Mouse (Mus musculus): ENCODE results near the gene Ppp1r16b. TPM values are rescaled to one million over a fixed set of nuclear protein-coding genes. Genes with fewer than 3 reads are reported as not detected.

Gene Ppp1r16b
- polyA plus RNA-seq, 1 experiment from 2014 or later: 4.1 TPM

- 75% methylated on average over 5 of the region's 5 CpGs for WGBS
- ATAC-seq (ENCODE audit: insufficient number of reproducible peaks, low FRiP score, low TSS enrichment, low read depth): no peak
- H3K9ac ChIP-seq: no peak overlapping the region
Measured at GRCm38 (mm10) chr2:158717551-158718418, 52.6 kb downstream of the Ppp1r16b start.

DNA sequence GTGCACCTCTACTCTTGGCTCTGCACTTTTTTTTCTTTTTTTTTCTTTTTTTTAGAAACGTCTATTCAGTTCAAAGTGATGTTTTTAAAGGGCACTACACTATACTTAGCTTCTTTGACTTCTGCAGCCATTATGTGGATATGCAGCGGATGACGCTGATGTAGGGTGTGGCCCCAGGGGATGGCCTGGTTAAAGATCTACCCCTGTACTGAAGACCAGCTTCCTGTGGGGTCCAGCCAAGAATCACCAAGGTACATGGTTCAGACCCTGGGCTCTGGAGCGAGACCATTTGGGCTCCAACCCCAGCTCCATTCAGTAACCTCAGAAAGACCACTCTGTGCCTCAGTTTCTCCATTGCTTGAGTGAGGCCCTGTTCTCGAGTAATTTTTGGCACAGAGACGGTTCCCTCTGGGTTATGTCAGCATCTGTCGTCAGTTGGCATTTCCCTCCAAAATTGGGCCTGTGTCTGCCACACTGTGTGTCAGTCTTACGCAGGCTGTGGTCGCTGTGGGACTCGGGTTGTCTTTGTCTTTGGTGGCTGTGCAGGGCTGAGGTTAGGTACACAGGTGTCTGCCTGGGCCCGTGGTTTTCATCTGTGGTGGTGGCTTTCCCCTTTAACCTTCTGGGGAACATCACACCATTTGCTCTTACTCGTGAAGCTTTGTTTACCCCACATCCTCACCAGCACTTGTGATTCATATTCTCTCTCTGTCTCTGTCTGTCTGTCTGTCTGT is 53.8 kb downstream of the Ppp1r16b start:
- no peaks in the 10 kb centered on the region for H3K36me3 ChIP-seq
- H3K27ac ChIP-seq: no peak overlapping the region
- H3K9me3 ChIP-seq: no peaks in the 10 kb centered on the region
- H3K4me1 ChIP-seq: no peaks in the 10 kb centered on the region
- 82% methylated on average over 12 of the region's 12 CpGs for WGBS
- no peak for ATAC-seq (ENCODE audit: insufficient number of reproducible peaks, low FRiP score, low TSS enrichment, low read depth)
- H3K4me3 ChIP-seq: no peak overlapping the region
- H3K27me3 ChIP-seq: 0 out of 2 replicates have a peak, but pooled peaks cover 7% of the 10 kb centered on the region
- H3K9ac ChIP-seq: no peak overlapping the region
- H3K4me2 ChIP-seq: no peak overlapping the region

More at GRCm38 (mm10) chr2:158717551-158718418, 52.6 kb downstream of the Ppp1r16b start:
- no peak overlapping the region for H3K27ac ChIP-seq
- no peak overlapping the region for H3K4me2 ChIP-seq
- no peaks in the 10 kb centered on the region for H3K4me1 ChIP-seq
- H3K27me3 ChIP-seq: 0 out of 2 replicates have a peak, but pooled peaks cover 7% of the 10 kb centered on the region
- H3K36me3 ChIP-seq: no peaks in the 10 kb centered on the region
- H3K4me3 ChIP-seq: no peak overlapping the region
- no peaks in the 10 kb centered on the region for H3K9me3 ChIP-seq

DNA sequence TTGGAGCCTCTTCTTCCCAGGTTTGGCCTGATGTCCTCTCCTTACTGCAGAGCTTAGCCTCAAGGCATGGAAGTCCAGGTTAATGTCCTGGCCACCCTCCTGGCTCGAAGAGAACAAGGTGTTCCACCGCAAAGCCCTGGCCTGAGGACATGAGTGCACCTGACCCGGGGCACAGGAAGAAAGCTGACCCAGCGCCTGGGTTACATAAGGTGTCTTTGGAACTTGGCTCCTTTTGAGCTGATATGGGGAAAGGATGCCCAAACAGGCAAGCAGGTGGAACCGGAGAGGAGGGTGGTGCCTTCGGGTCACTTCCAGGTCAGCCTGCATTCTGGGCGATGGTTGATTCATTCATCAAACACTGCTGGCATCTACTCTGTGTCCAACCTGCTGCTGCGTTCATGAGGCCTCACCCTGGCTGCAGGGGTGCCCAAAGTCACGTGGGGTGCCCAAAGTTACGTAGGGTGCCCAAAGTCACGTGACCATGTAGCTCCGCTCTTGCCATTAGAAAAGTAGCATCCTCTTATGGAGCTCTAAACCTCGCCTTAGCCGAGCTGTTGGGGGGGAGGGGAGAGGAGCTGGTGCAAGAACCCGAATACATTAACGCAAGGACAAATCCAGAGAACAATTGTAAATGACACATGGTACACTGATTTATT is 55.6 kb downstream of the Ppp1r16b start:
- H3K4me1 ChIP-seq: no peaks in the 10 kb centered on the region
- no peak overlapping the region for H3K4me2 ChIP-seq
- H3K27me3 ChIP-seq: 0 out of 2 replicates have a peak, but pooled peaks cover 7% of the 10 kb centered on the region
- no peak overlapping the region for H3K27ac ChIP-seq
- no peak overlapping the region for H3K4me3 ChIP-seq
- 76% methylated on average over 16 of the region's 16 CpGs for WGBS
- H3K9ac ChIP-seq: no peak overlapping the region
- H3K9me3 ChIP-seq: no peaks in the 10 kb centered on the region
- H3K36me3 ChIP-seq: no peaks in the 10 kb centered on the region
- no peak for ATAC-seq (ENCODE audit: insufficient number of reproducible peaks, low FRiP score, low TSS enrichment, low read depth)

- no peak for ATAC-seq (ENCODE audit: insufficient number of reproducible peaks, low FRiP score, low TSS enrichment, low read depth)
- WGBS: 50% methylated on average over 3 of the region's 3 CpGs
- Histone ChIP-seq H3K9ac (no peak overlapping the region), H3K4me2 (no peak overlapping the region), H3K27me3 (0 out of 2 replicates have a peak, but pooled peaks cover 7% of the 10 kb centered on the region), H3K27ac (no peak overlapping the region), H3K36me3 (no peaks in the 10 kb centered on the region), H3K9me3 (no peaks in the 10 kb centered on the region), H3K4me1 (no peaks in the 10 kb centered on the region), H3K4me3 (no peak overlapping the region)
Measured at GRCm38 (mm10) chr2:158721481-158721880, 56.3 kb downstream of the Ppp1r16b start.

- no peak overlapping the region for H3K4me3 ChIP-seq
- H3K9ac ChIP-seq: no peak overlapping the region
- H3K4me2 ChIP-seq: no peak overlapping the region
- no peaks in the 10 kb centered on the region for H3K36me3 ChIP-seq
- H3K4me1 ChIP-seq: no peaks in the 10 kb centered on the region
- 0 out of 2 replicates have a peak, but pooled peaks cover 7% of the 10 kb centered on the region for H3K27me3 ChIP-seq
- WGBS: 88% methylated on average over 4 of the region's 4 CpGs
- no peak overlapping the region for H3K27ac ChIP-seq
- no peaks in the 10 kb centered on the region for H3K9me3 ChIP-seq
- no peak for ATAC-seq (ENCODE audit: insufficient number of reproducible peaks, low FRiP score, low TSS enrichment, low read depth)
Measured at GRCm38 (mm10) chr2:158722135-158722534, 56.9 kb downstream of the Ppp1r16b start.

DNA sequence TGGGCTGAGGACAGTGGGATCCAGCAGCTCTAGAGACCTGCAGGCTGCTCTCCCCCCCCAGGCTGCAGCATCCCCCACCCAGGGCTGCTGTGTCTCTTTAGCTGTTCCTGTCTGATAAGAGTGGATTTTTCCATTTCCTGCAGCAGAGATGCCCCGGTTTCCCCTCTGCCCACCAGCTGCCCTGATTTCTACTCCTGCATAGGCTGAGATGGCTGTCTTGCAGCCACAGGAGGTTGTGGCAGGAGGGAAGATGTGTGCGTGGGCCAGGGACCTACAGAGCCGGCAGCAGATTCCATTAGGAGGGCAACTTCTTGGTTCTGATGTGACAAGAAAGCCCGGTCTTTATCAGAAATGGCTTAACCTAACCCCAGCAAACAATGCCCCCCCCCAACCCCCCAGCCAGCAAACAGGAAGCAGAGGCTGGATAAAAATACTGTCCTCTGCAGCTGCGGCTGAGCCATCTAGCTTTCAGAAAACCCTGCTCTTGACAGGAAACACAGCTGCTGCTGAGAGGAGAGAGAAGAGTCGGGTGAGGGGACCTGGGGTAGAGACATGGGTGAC is 57.9 kb downstream of the Ppp1r16b start:
- Histone ChIP-seq H3K27ac (no peak overlapping the region), H3K9me3 (no peaks in the 10 kb centered on the region), H3K9ac (no peak overlapping the region), H3K27me3 (0 out of 2 replicates have a peak, but pooled peaks cover 7% of the 10 kb centered on the region), H3K4me2 (no peak overlapping the region), H3K4me1 (no peaks in the 10 kb centered on the region), H3K4me3 (no peak overlapping the region), H3K36me3 (no peaks in the 10 kb centered on the region)
- ATAC-seq (ENCODE audit: insufficient number of reproducible peaks, low FRiP score, low TSS enrichment, low read depth): no peak
- WGBS: 57% methylated on average over 6 of the region's 6 CpGs

DNA sequence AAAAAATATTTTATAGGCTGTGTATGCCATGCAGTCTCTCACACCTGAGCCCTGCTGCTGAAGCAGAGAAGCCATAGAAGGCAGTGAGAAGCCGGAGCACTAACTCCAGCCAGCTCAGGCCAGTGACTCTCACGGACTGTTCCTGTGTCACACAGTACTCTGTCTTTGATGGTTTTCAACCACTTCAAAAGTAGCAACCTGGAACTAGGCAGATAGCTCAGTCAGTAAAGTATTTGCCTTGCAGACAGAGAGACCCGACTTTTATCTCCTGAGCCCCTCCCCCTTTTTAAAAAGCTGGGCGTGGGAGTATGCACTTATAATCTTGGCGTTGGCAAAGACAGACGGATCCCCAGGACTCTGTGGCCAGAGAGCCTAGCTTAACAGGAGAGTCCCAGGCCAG is 58.6 kb downstream of the Ppp1r16b start:
- no peaks in the 10 kb centered on the region for H3K4me1 ChIP-seq
- no peaks in the 10 kb centered on the region for H3K36me3 ChIP-seq
- no peak overlapping the region for H3K27ac ChIP-seq
- 33% methylated on average over 6 of the region's 6 CpGs for WGBS
- H3K4me2 ChIP-seq: no peak overlapping the region
- H3K9me3 ChIP-seq: no peaks in the 10 kb centered on the region
- 0 out of 2 replicates have a peak, but pooled peaks cover 7% of the 10 kb centered on the region for H3K27me3 ChIP-seq
- no peak overlapping the region for H3K9ac ChIP-seq
- no peak for ATAC-seq (ENCODE audit: insufficient number of reproducible peaks, low FRiP score, low TSS enrichment, low read depth)
- H3K4me3 ChIP-seq: no peak overlapping the region

- no peak overlapping the region for H3K9ac ChIP-seq
- H3K27me3 ChIP-seq: no peaks in the 10 kb centered on the region
- H3K4me1 ChIP-seq: no peaks in the 10 kb centered on the region
- H3K4me2 ChIP-seq: no peak overlapping the region
- 54% methylated on average over 6 of the region's 6 CpGs for WGBS
- no peaks in the 10 kb centered on the region for H3K36me3 ChIP-seq
- no peaks in the 10 kb centered on the region for H3K9me3 ChIP-seq
- H3K4me3 ChIP-seq: no peak overlapping the region
- no peak for ATAC-seq (ENCODE audit: insufficient number of reproducible peaks, low FRiP score, low TSS enrichment, low read depth)
- no peak overlapping the region for H3K27ac ChIP-seq
Measured at GRCm38 (mm10) chr2:158726252-158726651, 61.1 kb downstream of the Ppp1r16b start.

- Histone ChIP-seq H3K36me3 (no peaks in the 10 kb centered on the region), H3K4me2 (no peak overlapping the region), H3K4me3 (no peak overlapping the region), H3K4me1 (no peaks in the 10 kb centered on the region; the same call in 1 of the 2 replicates), H3K9ac (no peak overlapping the region), H3K27ac (no peak overlapping the region), H3K27me3 (no peaks in the 10 kb centered on the region), H3K9me3 (no peaks in the 10 kb centered on the region)
- WGBS: 53% methylated on average over 5 of the region's 7 CpGs
- ATAC-seq (ENCODE audit: insufficient number of reproducible peaks, low FRiP score, low TSS enrichment, low read depth): no peak
Measured at GRCm38 (mm10) chr2:158728061-158728815, 63.0 kb downstream of the Ppp1r16b start.

DNA sequence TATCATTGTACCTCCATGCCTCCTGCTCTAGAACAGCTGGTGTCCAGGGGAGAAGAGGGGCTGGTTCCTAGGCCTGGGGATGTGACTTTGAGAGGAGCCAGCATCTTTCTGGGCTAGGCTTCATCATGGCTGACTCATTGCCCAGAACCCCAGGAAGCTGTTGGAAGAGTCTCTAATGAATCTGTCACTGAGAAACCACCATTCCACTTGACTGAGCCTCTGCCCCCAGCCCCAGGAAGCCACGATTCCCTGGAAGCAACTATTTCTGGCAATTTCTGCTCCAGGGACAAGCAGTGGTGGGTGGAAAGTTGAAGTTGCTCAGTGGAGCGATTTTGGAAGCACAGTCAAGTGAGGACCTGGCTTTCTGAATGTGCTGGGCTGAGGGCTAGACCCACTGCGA is 65.7 kb downstream of the Ppp1r16b start:
- no peak overlapping the region for H3K4me3 ChIP-seq
- no peaks in the 10 kb centered on the region; the same call in 1 of the 2 replicates for H3K4me1 ChIP-seq
- H3K27me3 ChIP-seq: no peaks in the 10 kb centered on the region
- no peak overlapping the region for H3K27ac ChIP-seq
- ATAC-seq (ENCODE audit: insufficient number of reproducible peaks, low FRiP score, low TSS enrichment, low read depth): no peak
- no peak overlapping the region for H3K4me2 ChIP-seq
- no peak overlapping the region for H3K9ac ChIP-seq
- no peaks in the 10 kb centered on the region for H3K36me3 ChIP-seq
- H3K9me3 ChIP-seq: no peaks in the 10 kb centered on the region
- WGBS: 64% methylated on average over 3 of the region's 3 CpGs

- Histone ChIP-seq H3K4me1 (no peaks in the 10 kb centered on the region; the same call in 1 of the 2 replicates), H3K4me2 (no peak overlapping the region), H3K36me3 (no peaks in the 10 kb centered on the region), H3K4me3 (no peak overlapping the region), H3K27me3 (no peaks in the 10 kb centered on the region), H3K27ac (no peak overlapping the region), H3K9me3 (no peaks in the 10 kb centered on the region), H3K9ac (no peak overlapping the region)
- ATAC-seq (ENCODE audit: insufficient number of reproducible peaks, low FRiP score, low TSS enrichment, low read depth): no peak
- 87% methylated on average over 9 of the region's 9 CpGs for WGBS
Measured at GRCm38 (mm10) chr2:158732521-158732920, 67.3 kb downstream of the Ppp1r16b start.

Data from limb, embryonic 15.5 days (tissue).